Mouse (Mus musculus) ES-Bruce4 (cell line): ENCODE data around the gene Mink1. TPM values are rescaled to one million over a fixed set of nuclear protein-coding genes. Genes with fewer than 3 reads are reported as not detected.

Source experiments
- H3K27ac ChIP-seq: 2 replicates; pipeline ENCODE4 v1.5.1; 2012; ENCODE audit warnings: low read length, inconsistent platforms; ENCODE audit not compliant: insufficient read depth
- H3K27me3 ChIP-seq: 2 replicates; pipeline ENCODE4 v1.6.1; 2012; ENCODE audit warnings: mild to moderate bottlenecking, low read length, inconsistent platforms; ENCODE audit not compliant: control insufficient read depth, poor library complexity, insufficient read depth, severe bottlenecking
- H3K36me3 ChIP-seq: 2 replicates; pipeline ENCODE4 v1.6.1; 2012; ENCODE audit warnings: inconsistent platforms, mild to moderate bottlenecking, low read length, moderate library complexity; ENCODE audit not compliant: control insufficient read depth, poor library complexity, insufficient read depth, severe bottlenecking
- H3K4me1 ChIP-seq: one replicate; pipeline ENCODE4 v1.8.1; 2011; ENCODE audit warnings: low read length; ENCODE audit not compliant: control insufficient read depth, insufficient read depth
- H3K4me3 ChIP-seq: 2 replicates; pipeline ENCODE4 v1.5.1; 2011; ENCODE audit warnings: low read depth, mild to moderate bottlenecking, low read length
- H3K9ac ChIP-seq: 2 replicates; pipeline ENCODE4 v1.6.1; 2012; ENCODE audit warnings: low read depth, mild to moderate bottlenecking, inconsistent platforms; ENCODE audit not compliant: poor library complexity, severe bottlenecking
- H3K9me3 ChIP-seq: replicated peaks from 2 replicates; pipeline ENCODE4 v1.6.1; 2012; ENCODE audit warnings: mild to moderate bottlenecking, low read length, inconsistent platforms; ENCODE audit not compliant: control insufficient read depth, poor library complexity, insufficient read depth, severe bottlenecking
- CTCF ChIP-seq: IDR thresholded peaks from one replicate; pipeline ENCODE4 v1.8.1; 2011; ENCODE audit warnings: low read depth, low read length
- EP300 ChIP-seq: IDR thresholded peaks from 2 replicates; pipeline ENCODE4 v1.6.1; 2011; ENCODE audit warnings: low read depth, low read length; ENCODE audit not compliant: insufficient read depth
- POLR2A ChIP-seq: IDR thresholded peaks from one replicate; pipeline ENCODE4 v1.8.1; 2011; ENCODE audit warnings: low read length; ENCODE audit not compliant: insufficient read depth
- polyA plus RNA-seq: library from polyadenylated mRNA; stranded (reverse); fragments of >200 nt; gene quantifications from 2 replicates; pipeline ENCODE4 v1.2.4, GENCODE M21; 2011; ENCODE audit warnings: low read depth; ENCODE audit not compliant: missing spikeins, insufficient read depth, insufficient read length

Gene Mink1
- polyA plus RNA-seq, 1 experiment, result 31.8 TPM

GRCm38 (mm10) chr11:70660571-70660970 lies 97.9 kb downstream of the Mink1 start:
- TF ChIP-seq POLR2A, result no peak
- TF ChIP-seq EP300, result no peak
- TF ChIP-seq CTCF, result no peak
- H3K9me3 ChIP-seq, result no peaks in the 10 kb centered on the region
- no peaks in the 10 kb centered on the region for H3K27me3 ChIP-seq
- no peak overlapping the region for H3K4me3 ChIP-seq
- H3K4me1 ChIP-seq, result no peaks in the 10 kb centered on the region
- H3K27ac ChIP-seq, result no peak overlapping the region
- H3K36me3 ChIP-seq, result peaks cover 35% of the 10 kb centered on the region
- no peak overlapping the region for H3K9ac ChIP-seq

- Histone ChIP-seq H3K9me3 (no peaks in the 10 kb centered on the region), H3K27ac (no peak overlapping the region), H3K9ac (no peak overlapping the region), H3K36me3 (peaks cover 45% of the 10 kb centered on the region), H3K4me3 (no peak overlapping the region), H3K27me3 (no peaks in the 10 kb centered on the region), H3K4me1 (no peaks in the 10 kb centered on the region)
- TF ChIP-seq POLR2A (no peak), EP300 (no peak), CTCF (no peak)
Measured at GRCm38 (mm10) chr11:70663101-70663500, 100.4 kb downstream of the Mink1 start.

GRCm38 (mm10) chr11:70663957-70664356 lies 101.3 kb downstream of the Mink1 start:
- Histone ChIP-seq H3K4me1 (no peaks in the 10 kb centered on the region), H3K9me3 (no peaks in the 10 kb centered on the region), H3K4me3 (no peak overlapping the region), H3K27ac (no peak overlapping the region), H3K9ac (no peak overlapping the region), H3K36me3 (peaks cover 45% of the 10 kb centered on the region), H3K27me3 (no peaks in the 10 kb centered on the region)
- TF ChIP-seq EP300, result no peak
- TF ChIP-seq POLR2A, result no peak
- no peak for TF ChIP-seq CTCF

Other genes with a start within 250 kb of the Mink1 start
- 0.58 TPM in 1 of 2 replicates, not detected in the other for gene Alox12e, start 240.3 kb upstream of the Mink1 start, polyA plus RNA-seq
- gene Alox15, start 210.8 kb upstream of the Mink1 start, polyA plus RNA-seq, result 2.2 and 3.0 TPM in 2 replicates
- gene Pelp1, start 152.8 kb upstream of the Mink1 start, polyA plus RNA-seq, result 74.1 TPM in 2 replicates
- 34.2 and 39.6 TPM in 2 replicates for gene Arrb2, start 130.2 kb upstream of the Mink1 start, polyA plus RNA-seq
- gene Med11, start 111.0 kb upstream of the Mink1 start, polyA plus RNA-seq, result 26.9 and 32.1 TPM in 2 replicates
- gene Zmynd15, start 103.4 kb upstream of the Mink1 start, polyA plus RNA-seq, result 0.78 and 1.3 TPM in 2 replicates
- 15.7 and 16.6 TPM in 2 replicates for gene Cxcl16, start 102.9 kb upstream of the Mink1 start, polyA plus RNA-seq
- 1.8 and 3.5 TPM in 2 replicates for gene Tm4sf5, start 57.6 kb upstream of the Mink1 start, polyA plus RNA-seq
- gene Vmo1, start 48.3 kb upstream of the Mink1 start, polyA plus RNA-seq, result not detected in 2 replicates
- not detected in 2 replicates for gene Gltpd2, start 43.7 kb upstream of the Mink1 start, polyA plus RNA-seq
- 244 and 250 TPM in 2 replicates for gene Psmb6, start 37.5 kb upstream of the Mink1 start, polyA plus RNA-seq
- not detected in 2 replicates for gene Gm40193, start 29.9 kb upstream of the Mink1 start, polyA plus RNA-seq
- 7.3 and 8.3 TPM in 2 replicates for gene Pld2, start 22.8 kb upstream of the Mink1 start, polyA plus RNA-seq
- not detected in 2 replicates for gene 4930544D05Rik, start 53.0 kb downstream of the Mink1 start, polyA plus RNA-seq
- 0.56 TPM in 1 of 2 replicates, not detected in the other for gene Chrne, start 56.3 kb downstream of the Mink1 start, polyA plus RNA-seq
- gene Gp1ba, start 76.2 kb downstream of the Mink1 start, polyA plus RNA-seq, result not detected in 2 replicates
- 55.2 and 61.8 TPM in 2 replicates for gene Rnf167, start 84.4 kb downstream of the Mink1 start, polyA plus RNA-seq
- 45.0 and 48.0 TPM in 2 replicates for gene Slc25a11, start 84.6 kb downstream of the Mink1 start, polyA plus RNA-seq
- gene Pfn1, start 91.8 kb downstream of the Mink1 start, polyA plus RNA-seq, result 630 and 707 TPM in 2 replicates
- gene Eno3, start 94.3 kb downstream of the Mink1 start, polyA plus RNA-seq, result 14.7 and 15.7 TPM in 2 replicates
- gene Spag7, start 106.5 kb downstream of the Mink1 start, polyA plus RNA-seq, result 195 and 218 TPM in 2 replicates
- gene Camta2, start 125.2 kb downstream of the Mink1 start, polyA plus RNA-seq, result 10.0 and 12.8 TPM in 2 replicates
- 4.4 and 4.5 TPM in 2 replicates for gene Inca1, start 137.3 kb downstream of the Mink1 start, polyA plus RNA-seq
- 38.2 and 42.2 TPM in 2 replicates for gene Kif1c, start 137.7 kb downstream of the Mink1 start, polyA plus RNA-seq
- 3.3 and 3.6 TPM in 2 replicates for gene Zfp3, start 201.3 kb downstream of the Mink1 start, polyA plus RNA-seq
- gene Scimp, start 249.7 kb downstream of the Mink1 start, polyA plus RNA-seq, result not detected in 2 replicates